Mouse (Mus musculus) megakaryocyte-erythroid progenitor cell, adult 5-6 weeks (primary cell): ENCODE measurements around the gene Etnk2. TPM values are rescaled to one million over a fixed set of nuclear protein-coding genes. Genes with fewer than 3 reads are reported as not detected.

ENCODE experiments used
- ATAC-seq: replicated peaks from 2 replicates; pipeline ENCODE4 v1.8.0; 2016; ENCODE audit warnings: mild to moderate bottlenecking, inconsistent platforms; ENCODE audit not compliant: severe bottlenecking, poor library complexity, low FRiP score, low TSS enrichment
- total RNA-seq, 2 experiments: library from RNA; stranded (forward) in 1 of 2; stranded (reverse) in 1 of 2; fragments of 200-1000, 215-1000 nt in 1 of 2; fragments of >200 nt in 1 of 2; fragmentation: Nextera tagmentation in 1 of 2; gene quantifications; 2 replicates each; pipeline ENCODE4 v1.2.3; 2014 to 2017

Etnk2 gene
- total RNA-seq, 2 experiments from 2014 or later: not detected

- no peak for ATAC-seq
These were observed 16.0 kb downstream of the Etnk2 start for GRCm38 (mm10) chr1:133379254-133379985.

GRCm38 (mm10) chr1:133379986-133380320, 16.6 kb downstream of the Etnk2 start:
- no peak for ATAC-seq

- ATAC-seq: peak; percentile 41; the same call in 1 of the 2 replicates
These were observed 17.1 kb downstream of the Etnk2 start for GRCm38 (mm10) chr1:133380347-133381065.

GRCm38 (mm10) chr1:133382008-133382407, 18.6 kb downstream of the Etnk2 start:
- peak; percentile 60 for ATAC-seq

- ATAC-seq: no peak
These were observed 19.3 kb downstream of the Etnk2 start for GRCm38 (mm10) chr1:133382552-133383155.

GRCm38 (mm10) chr1:133383157-133383783, 19.9 kb downstream of the Etnk2 start:
- no peak for ATAC-seq

GRCm38 (mm10) chr1:133385506-133385905, 22.1 kb downstream of the Etnk2 start:
- ATAC-seq: peak; percentile 67

GRCm38 (mm10) chr1:133386209-133386608, 22.8 kb downstream of the Etnk2 start:
- no peak for ATAC-seq

GRCm38 (mm10) chr1:133387539-133388268, 24.3 kb downstream of the Etnk2 start:
- ATAC-seq: peak; percentile 35

- no peak for ATAC-seq
These were observed 31.3 kb downstream of the Etnk2 start for GRCm38 (mm10) chr1:133394702-133395101.

GRCm38 (mm10) chr1:133396693-133397092, 33.3 kb downstream of the Etnk2 start:
- no peak for ATAC-seq

GRCm38 (mm10) chr1:133397094-133397482, 33.7 kb downstream of the Etnk2 start:
- ATAC-seq: no peak

- no peak for ATAC-seq
These were observed 34.3 kb downstream of the Etnk2 start for GRCm38 (mm10) chr1:133397483-133398237.

GRCm38 (mm10) chr1:133400014-133400725, 36.8 kb downstream of the Etnk2 start:
- ATAC-seq: no peak

GRCm38 (mm10) chr1:133404005-133404404, 40.6 kb downstream of the Etnk2 start:
- no peak for ATAC-seq

GRCm38 (mm10) chr1:133406614-133407013, 43.2 kb downstream of the Etnk2 start:
- no peak for ATAC-seq

GRCm38 (mm10) chr1:133407436-133407835, 44.1 kb downstream of the Etnk2 start:
- ATAC-seq: no peak

GRCm38 (mm10) chr1:133408321-133408720, 44.9 kb downstream of the Etnk2 start:
- no peak for ATAC-seq
